Mouse (Mus musculus) lung, embryonic 15.5 days (tissue): ENCODE data around the gene Ddx42. TPM values are rescaled to one million over a fixed set of nuclear protein-coding genes. Genes with fewer than 3 reads are reported as not detected.

Experiments
- ATAC-seq: fragments of 200-750 bp; cut with Nextera tagmentation; 2 replicates; pipeline ENCODE4 v1.8.0; 2017; ENCODE audit warnings: moderate number of reproducible peaks, borderline replicate concordance; ENCODE audit not compliant: low FRiP score, low TSS enrichment; ENCODE audit errors: extremely low read depth
- H3K27ac ChIP-seq: fragments of 300-500 bp; sonication (generic); 2 replicates; pipeline ENCODE4 v1.5.1; 2015; ENCODE audit warnings: moderate library complexity, mild to moderate bottlenecking, inconsistent platforms
- H3K27me3 ChIP-seq: fragments of 300-500 bp; sonication (generic); 2 replicates; pipeline ENCODE4 v1.6.1; 2015; ENCODE audit warnings: inconsistent platforms
- H3K36me3 ChIP-seq: fragments of 300-500 bp; sonication (generic); 2 replicates; pipeline ENCODE4 v1.6.1; 2015; ENCODE audit warnings: inconsistent platforms
- H3K4me1 ChIP-seq: fragments of 300-500 bp; sonication (generic); 2 replicates; pipeline ENCODE4 v1.6.1; 2015; ENCODE audit warnings: inconsistent platforms
- H3K4me2 ChIP-seq: fragments of 300-500 bp; sonication (generic); 2 replicates; pipeline ENCODE4 v1.6.1; 2015; ENCODE audit warnings: inconsistent platforms, mild to moderate bottlenecking, moderate library complexity
- H3K4me3 ChIP-seq: fragments of 300-500 bp; sonication (generic); 2 replicates; pipeline ENCODE4 v1.5.1; 2015; ENCODE audit warnings: mild to moderate bottlenecking, inconsistent platforms
- H3K9ac ChIP-seq: fragments of 300-500 bp; sonication (generic); 2 replicates; pipeline ENCODE4 v1.6.1; 2015; ENCODE audit warnings: inconsistent platforms
- H3K9me3 ChIP-seq: fragments of 300-500 bp; sonication (generic); 2 replicates; pipeline ENCODE4 v1.6.1; 2016; ENCODE audit warnings: inconsistent platforms
- WGBS: fragments of 180-500 bp; shearing (Covaris S2); methylation state at CpG from one replicate; pipeline ENCODE4 v1.1.7; 2015; 5-methylcytosine and 5-hydroxymethylcytosine counted together
- polyA plus RNA-seq: library from polyadenylated mRNA; unstranded; fragments of >200 nt; fragmentation: Nextera tagmentation; extraction: Ambion mirVana; gene quantifications from 2 replicates; pipeline ENCODE4 v1.2.1, GENCODE M21; 2015

The Ddx42 gene
- polyA plus RNA-seq, 1 experiment from 2014 or later: 72.7 TPM

- H3K36me3 ChIP-seq: no peaks in the 10 kb centered on the region
- 52% methylated on average over 11 of the region's 11 CpGs for WGBS
- no peak for ATAC-seq
- no peaks in the 10 kb centered on the region for H3K9me3 ChIP-seq
- H3K4me3 ChIP-seq: no peak overlapping the region
- H3K27me3 ChIP-seq: no peaks in the 10 kb centered on the region
- peak overlapping the region; percentile 37 for H3K27ac ChIP-seq
- no peak overlapping the region for H3K4me2 ChIP-seq
- H3K9ac ChIP-seq: no peak overlapping the region
- H3K4me1 ChIP-seq: peaks cover 7% of the 10 kb centered on the region
Measured at GRCm38 (mm10) chr11:106286987-106287386, 70.3 kb downstream of the Ddx42 start.

- ATAC-seq: no peak
- H3K27ac ChIP-seq: no peak overlapping the region
- H3K4me2 ChIP-seq: no peak overlapping the region
- no peak overlapping the region for H3K4me3 ChIP-seq
- H3K4me1 ChIP-seq: peaks cover 7% of the 10 kb centered on the region
- H3K27me3 ChIP-seq: no peaks in the 10 kb centered on the region
- H3K36me3 ChIP-seq: no peaks in the 10 kb centered on the region
- 40% methylated on average over 8 of the region's 8 CpGs for WGBS
- H3K9ac ChIP-seq: no peak overlapping the region
- H3K9me3 ChIP-seq: no peaks in the 10 kb centered on the region
Measured at GRCm38 (mm10) chr11:106289369-106289768, 72.6 kb downstream of the Ddx42 start.

- WGBS: 84% methylated on average over 5 of the region's 5 CpGs
- Histone ChIP-seq H3K27ac (no peak overlapping the region), H3K27me3 (no peaks in the 10 kb centered on the region), H3K36me3 (no peaks in the 10 kb centered on the region), H3K9me3 (no peaks in the 10 kb centered on the region), H3K9ac (no peak overlapping the region), H3K4me1 (peaks cover 7% of the 10 kb centered on the region), H3K4me3 (no peak overlapping the region), H3K4me2 (no peak overlapping the region)
- ATAC-seq: no peak
Measured at GRCm38 (mm10) chr11:106290376-106290775, 73.7 kb downstream of the Ddx42 start.

GRCm38 (mm10) chr11:106291861-106292260 is 75.1 kb downstream of the Ddx42 start:
- no peak overlapping the region for H3K9ac ChIP-seq
- no peak overlapping the region for H3K27ac ChIP-seq
- H3K4me1 ChIP-seq: peaks cover 5% of the 10 kb centered on the region
- no peaks in the 10 kb centered on the region for H3K9me3 ChIP-seq
- ATAC-seq: no peak
- H3K36me3 ChIP-seq: no peaks in the 10 kb centered on the region
- WGBS: 75% methylated on average over 2 of the region's 2 CpGs
- no peak overlapping the region for H3K4me2 ChIP-seq
- no peaks in the 10 kb centered on the region for H3K27me3 ChIP-seq
- no peak overlapping the region for H3K4me3 ChIP-seq

Other genes with a start within 250 kb of the Ddx42 start
- gene Ace, start 249.0 kb upstream of the Ddx42 start, polyA plus RNA-seq: 7.5 and 9.4 TPM in 2 replicates
- 0.20 and 0.36 TPM in 2 replicates for gene Ace3, start 222.3 kb upstream of the Ddx42 start, polyA plus RNA-seq
- 0.34 and 0.62 TPM in 2 replicates for gene Kcnh6, start 208.8 kb upstream of the Ddx42 start, polyA plus RNA-seq
- 64.3 and 67.8 TPM in 2 replicates for gene Dcaf7, start 180.1 kb upstream of the Ddx42 start, polyA plus RNA-seq
- 9.0 and 10.1 TPM in 2 replicates for gene Taco1, start 150.9 kb upstream of the Ddx42 start, polyA plus RNA-seq
- 22.6 and 28.2 TPM in 2 replicates for gene Map3k3, start 132.3 kb upstream of the Ddx42 start, polyA plus RNA-seq
- gene Gm10840, start 56.1 kb upstream of the Ddx42 start, polyA plus RNA-seq: not detected in 2 replicates
- gene Limd2, start 56.1 kb upstream of the Ddx42 start, polyA plus RNA-seq: 237 and 246 TPM in 2 replicates
- gene Strada, start 14.8 kb upstream of the Ddx42 start, polyA plus RNA-seq: 24.3 and 25.1 TPM in 2 replicates
- 80.2 and 88.7 TPM in 2 replicates for gene Ccdc47, start 582 bp upstream of the Ddx42 start, polyA plus RNA-seq
- gene Ftsj3, start 39.2 kb downstream of the Ddx42 start, polyA plus RNA-seq: 50.2 and 54.1 TPM in 2 replicates
- 271 and 275 TPM in 2 replicates for gene Psmc5, start 39.2 kb downstream of the Ddx42 start, polyA plus RNA-seq
- gene Smarcd2, start 56.0 kb downstream of the Ddx42 start, polyA plus RNA-seq: 79.1 and 81.6 TPM in 2 replicates
- 0.23 and 0.24 TPM in 2 replicates for gene Tcam1, start 59.7 kb downstream of the Ddx42 start, polyA plus RNA-seq
- not detected in 2 replicates for gene Gh, start 84.9 kb downstream of the Ddx42 start, polyA plus RNA-seq
- 4.2 TPM in 2 replicates for gene Cd79b, start 97.8 kb downstream of the Ddx42 start, polyA plus RNA-seq
- 0.06 and 0.16 TPM in 2 replicates for gene Scn4a, start 136.4 kb downstream of the Ddx42 start, polyA plus RNA-seq
- 0.93 and 1.1 TPM in 2 replicates for gene Prr29, start 148.5 kb downstream of the Ddx42 start, polyA plus RNA-seq
- 93.5 and 99.2 TPM in 2 replicates for gene Icam2, start 171.1 kb downstream of the Ddx42 start, polyA plus RNA-seq